Mouse (Mus musculus) stomach, embryonic 16.5 days (tissue): ENCODE results near the gene Pex10. TPM values are rescaled to one million over a fixed set of nuclear protein-coding genes. Genes with fewer than 3 reads are reported as not detected.

Experiments used
- ATAC-seq: fragments of 200-750 bp; cut with Nextera tagmentation; 2 replicates; pipeline ENCODE4 v1.8.0; 2017; ENCODE audit warnings: moderate number of reproducible peaks, moderate TSS enrichment; ENCODE audit not compliant: insufficient read depth, low FRiP score
- H3K27ac ChIP-seq: fragments of 300-500 bp; sonication (generic); 2 replicates; pipeline ENCODE4 v1.5.1; 2014; ENCODE audit warnings: low read length
- H3K27me3 ChIP-seq: fragments of 300-500 bp; sonication (generic); 2 replicates; pipeline ENCODE4 v1.6.1; 2014; ENCODE audit warnings: low read length, control low read depth, mixed read lengths; ENCODE audit not compliant: control insufficient read depth, insufficient read depth
- H3K36me3 ChIP-seq: fragments of 300-500 bp; sonication (generic); 2 replicates; pipeline ENCODE4 v1.6.1; 2014; ENCODE audit warnings: low read length; ENCODE audit not compliant: control insufficient read depth, insufficient read depth
- H3K4me1 ChIP-seq: fragments of 300-500 bp; sonication (generic); 2 replicates; pipeline ENCODE4 v1.6.1; 2014; ENCODE audit warnings: low read length, control low read depth, mixed read lengths; ENCODE audit not compliant: control insufficient read depth, insufficient read depth
- H3K4me2 ChIP-seq: fragments of 300-500 bp; sonication (generic); 2 replicates; pipeline ENCODE4 v1.6.1; 2014; ENCODE audit warnings: low read depth, low read length, mixed read lengths
- H3K4me3 ChIP-seq: fragments of 300-500 bp; sonication (generic); replicated peaks from 2 replicates; pipeline ENCODE4 v1.5.1; 2014; ENCODE audit warnings: mild to moderate bottlenecking, low read length
- H3K9ac ChIP-seq: fragments of 300-500 bp; sonication (generic); 2 replicates; pipeline ENCODE4 v1.6.1; 2014; ENCODE audit warnings: low read length
- H3K9me3 ChIP-seq: fragments of 300-500 bp; sonication (generic); replicated peaks from 2 replicates; pipeline ENCODE4 v1.6.1; 2016; ENCODE audit warnings: low read length, control low read depth; ENCODE audit not compliant: control insufficient read depth
- WGBS: fragments of 180-500 bp; shearing (Covaris S2); extraction: QIAGEN DNeasy Blood & Tissue Kit; methylation state at CpG from one replicate; pipeline ENCODE4 v1.1.7; 2014; 5-methylcytosine and 5-hydroxymethylcytosine counted together
- polyA plus RNA-seq: library from polyadenylated mRNA; unstranded; fragments of >200 nt; fragmentation: Nextera tagmentation; extraction: Ambion mirVana; gene quantifications from 2 replicates; pipeline ENCODE4 v1.2.1, GENCODE M21; 2015

Gene Pex10
- polyA plus RNA-seq, 1 experiment from 2014 or later: 19.9 TPM

DNA sequence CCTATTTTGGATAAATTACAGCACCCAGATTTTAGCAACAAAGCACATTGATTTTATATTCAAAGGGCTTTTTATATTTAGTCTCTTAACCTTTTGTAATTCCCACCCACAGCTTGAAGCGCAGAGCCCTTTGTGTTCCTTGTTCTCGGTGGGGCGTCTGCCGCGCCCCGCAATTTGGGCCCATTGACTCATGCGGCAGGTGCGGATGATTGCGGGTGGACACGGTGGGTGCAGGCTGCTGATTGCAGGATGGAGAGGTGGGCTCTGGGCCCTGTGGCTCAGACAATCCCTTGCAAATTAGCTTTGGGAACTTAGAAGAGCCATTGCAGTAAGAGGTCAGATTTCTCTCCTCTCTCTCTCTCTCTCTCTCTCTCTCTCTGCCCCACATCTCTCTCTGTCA lies 51.5 kb downstream of the Pex10 start:
- ATAC-seq: no peak
- Histone ChIP-seq H3K4me3 (no peak overlapping the region), H3K4me1 (peaks cover 36% of the 10 kb centered on the region), H3K4me2 (no peak overlapping the region), H3K9ac (no peak overlapping the region), H3K27me3 (no peaks in the 10 kb centered on the region), H3K27ac (no peak overlapping the region), H3K36me3 (no peaks in the 10 kb centered on the region), H3K9me3 (no peaks in the 10 kb centered on the region)
- 87% methylated on average over 10 of the region's 10 CpGs for WGBS

DNA sequence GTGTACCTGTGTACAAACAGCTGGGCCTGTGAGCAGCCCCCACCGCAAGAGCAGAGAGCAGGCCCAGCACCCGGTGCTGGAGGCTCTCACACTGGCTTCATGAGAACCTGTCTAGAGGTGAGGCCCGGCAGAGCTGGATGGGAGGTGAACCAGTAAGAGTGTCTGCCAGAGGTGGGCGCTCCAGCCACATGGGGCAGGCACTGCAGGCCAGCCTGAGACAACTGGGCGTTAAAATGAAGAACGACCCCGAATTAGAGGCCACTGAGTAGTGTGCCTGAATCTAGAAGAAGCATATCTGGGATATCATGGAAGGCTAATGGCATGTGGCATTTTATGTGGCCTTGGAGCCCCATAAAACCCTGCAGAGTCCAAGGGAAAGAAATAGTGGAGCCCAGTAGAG lies 53.2 kb downstream of the Pex10 start:
- no peak for ATAC-seq
- WGBS: 75% methylated on average over 7 of the region's 7 CpGs
- no peaks in the 10 kb centered on the region for H3K36me3 ChIP-seq
- no peak overlapping the region for H3K4me2 ChIP-seq
- peaks cover 36% of the 10 kb centered on the region for H3K4me1 ChIP-seq
- H3K9ac ChIP-seq: 0 out of 2 replicates have a peak overlapping the region, but pooled peaks have one; percentile 26
- no peaks in the 10 kb centered on the region for H3K27me3 ChIP-seq
- no peak overlapping the region for H3K4me3 ChIP-seq
- no peaks in the 10 kb centered on the region for H3K9me3 ChIP-seq
- H3K27ac ChIP-seq: peak overlapping the region; percentile 97

DNA sequence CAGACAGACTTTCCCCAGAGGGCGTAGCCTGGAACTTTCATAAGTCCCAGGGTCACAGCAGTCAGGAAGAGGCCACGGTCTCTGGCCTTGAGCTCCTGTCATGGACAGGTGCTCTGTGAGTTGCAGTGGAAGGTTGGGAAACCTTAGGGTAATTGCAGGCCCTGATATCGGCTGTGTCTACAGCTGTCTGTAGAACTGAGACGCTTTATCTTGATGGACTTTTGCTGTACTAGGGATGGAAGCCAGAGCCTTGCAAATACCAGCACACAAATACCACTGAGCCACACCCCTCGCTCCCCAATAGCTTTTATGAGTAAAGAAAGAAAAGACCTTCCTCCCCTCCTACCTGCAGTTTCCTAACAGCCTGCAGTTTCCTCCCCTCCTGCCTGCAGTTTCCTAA lies 53.8 kb downstream of the Pex10 start:
- H3K4me2 ChIP-seq: no peak overlapping the region
- peak overlapping the region; percentile 97 for H3K27ac ChIP-seq
- H3K9ac ChIP-seq: no peak overlapping the region
- WGBS: 39% methylated on average over 5 of the region's 5 CpGs
- H3K27me3 ChIP-seq: no peaks in the 10 kb centered on the region
- H3K4me1 ChIP-seq: peaks cover 36% of the 10 kb centered on the region
- no peaks in the 10 kb centered on the region for H3K9me3 ChIP-seq
- no peaks in the 10 kb centered on the region for H3K36me3 ChIP-seq
- H3K4me3 ChIP-seq: no peak overlapping the region
- peak; percentile 76 for ATAC-seq

DNA sequence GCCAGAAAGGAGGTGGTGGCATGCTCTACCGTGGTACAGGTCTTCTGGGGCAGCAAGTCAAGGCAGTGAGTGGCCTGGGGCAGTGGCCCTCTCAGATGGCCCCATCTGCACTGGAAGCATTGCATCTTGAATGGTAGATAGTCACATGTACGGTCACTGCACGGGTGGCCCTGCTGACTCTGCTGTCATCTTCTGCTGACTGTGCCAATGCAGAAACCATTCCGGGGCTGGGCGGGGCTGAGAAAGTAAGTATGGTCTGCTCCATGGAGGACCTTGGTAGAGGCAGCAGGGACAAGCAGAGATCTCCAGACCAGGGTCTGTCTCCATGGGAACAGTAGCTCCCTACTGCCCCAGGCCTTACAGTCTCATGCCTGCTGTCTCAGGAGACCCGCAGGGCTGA lies 54.4 kb downstream of the Pex10 start:
- H3K27ac ChIP-seq: peak overlapping the region; percentile 97
- ATAC-seq: peak; percentile 11; the same call in 1 of the 2 replicates
- no peak overlapping the region for H3K4me2 ChIP-seq

More for the DNA sequence above, 54.4 kb downstream of the Pex10 start:
- Histone ChIP-seq H3K4me1 (peaks cover 34% of the 10 kb centered on the region), H3K9ac (peak overlapping the region; percentile 6; the same call in 1 of the 2 replicates), H3K4me3 (no peak overlapping the region), H3K36me3 (no peaks in the 10 kb centered on the region), H3K27me3 (no peaks in the 10 kb centered on the region), H3K9me3 (no peaks in the 10 kb centered on the region)
- 76% methylated on average over 6 of the region's 6 CpGs for WGBS

Other genes with a start within 250 kb of the Pex10 start
- 0.04 and 0.09 TPM in 2 replicates for gene Ttc34, start 229.6 kb upstream of the Pex10 start, polyA plus RNA-seq
- 0.20 and 0.30 TPM in 2 replicates for gene Mmel1, start 197.4 kb upstream of the Pex10 start, polyA plus RNA-seq
- 29.5 and 34.1 TPM in 2 replicates for gene Fam213b, start 167.9 kb upstream of the Pex10 start, polyA plus RNA-seq
- gene Tnfrsf14, start 138.5 kb upstream of the Pex10 start, polyA plus RNA-seq: 4.3 and 4.6 TPM in 2 replicates
- gene Hes5, start 106.1 kb upstream of the Pex10 start, polyA plus RNA-seq: 0.59 and 1.0 TPM in 2 replicates
- gene Pank4, start 102.9 kb upstream of the Pex10 start, polyA plus RNA-seq: 40.6 and 40.8 TPM in 2 replicates
- 27.4 and 30.4 TPM in 2 replicates for gene Plch2, start 10.2 kb upstream of the Pex10 start, polyA plus RNA-seq
- 171 and 183 TPM in 2 replicates for gene Rer1, start 19.4 kb downstream of the Pex10 start, polyA plus RNA-seq
- gene Morn1, start 19.6 kb downstream of the Pex10 start, polyA plus RNA-seq: 4.8 and 6.1 TPM in 2 replicates
- gene Ski, start 155.6 kb downstream of the Pex10 start, polyA plus RNA-seq: 17.7 and 17.9 TPM in 2 replicates
- 58.4 and 60.1 TPM in 2 replicates for gene Faap20, start 182.8 kb downstream of the Pex10 start, polyA plus RNA-seq